Comparison of ENCODE assay signal across 27 mouse cellular contexts in genomic region chr9:99162839-99163238, GRCm38 (mm10). TPM values are rescaled to one million over a fixed set of nuclear protein-coding genes. Genes with fewer than 3 reads are reported as not detected.
DNase-seq lines count a peak whose midpoint lies in the region; ATAC-seq lines count a peak whose summit lies in the region.
"Had no signal": no experiment of that assay in that cellular context is flagged by ENCODE, and none has a peak within 500 bp of the region (broad histone marks: within the 10 kb centered on the region; RNA-seq: fewer than 3 reads in every experiment).

No protein-coding gene starts in this region.

- no peaks in the 10 kb centered on the region for H3K9me3 ChIP-seq in forebrain, embryonic 13.5 days (replicated peaks)
- no peaks in the 10 kb centered on the region for H3K9me3 ChIP-seq in forebrain, embryonic 12.5 days
- H3K9me3 ChIP-seq: embryonic facial prominence, embryonic 12.5 days; hindbrain, embryonic 12.5 days; intestine, embryonic 15.5 days; limb, embryonic 10.5 days; limb, embryonic 15.5 days; midbrain, embryonic 10.5 days; neural tube, embryonic 13.5 days had no signal

- no peak for ATAC-seq in forebrain, embryonic 13.5 days
- ATAC-seq in forebrain, embryonic 12.5 days (ENCODE audit: low FRiP score) = no peak
- ATAC-seq in megakaryocyte, adult 5-6 weeks (ENCODE audit: poor library complexity, severe bottlenecking) = peak; percentile 68
- ATAC-seq in CD4-positive, CD25-positive, alpha-beta regulatory T cell, adult 4 months = no peak
- ATAC-seq: intestine, embryonic 15.5 days had no signal

- no peak overlapping the region for H3K9ac ChIP-seq in forebrain, embryonic 13.5 days
- H3K9ac ChIP-seq in forebrain, embryonic 12.5 days = no peak overlapping the region
- H3K9ac ChIP-seq: embryonic facial prominence, embryonic 12.5 days; hindbrain, embryonic 12.5 days; intestine, embryonic 15.5 days; limb, embryonic 15.5 days; neural tube, embryonic 13.5 days had no signal

- DNase-seq in A20 (ENCODE audit: low read depth, low spot score) (peak; percentile 20), MEL-GATA-1-ER (ENCODE audit: extremely low read depth, low read depth) (peak; percentile 80)
- no peak for DNase-seq in embryo, embryonic 9.5 days (ENCODE audit: extremely low spot score)
- no peak for DNase-seq in layer of hippocampus, adult 18-20 months (ENCODE audit: low spot score in 2 of 2)
- DNase-seq: adrenal gland, postnatal 14 days; cerebellum, adult 2 months; cerebellum, postnatal 14 days; heart, postnatal 14 days; kidney, adult 2 months; kidney, postnatal 36 days; lung, postnatal 4 days; right cerebral cortex, postnatal 4 days; thymus, adult 18-20 months; thymus, postnatal 25 days had no signal

- H3K36me3 ChIP-seq in forebrain, embryonic 13.5 days (ENCODE audit: poor library complexity, severe bottlenecking) = no peaks in the 10 kb centered on the region
- H3K36me3 ChIP-seq in forebrain, embryonic 12.5 days (replicated peaks) = no peaks in the 10 kb centered on the region
- H3K36me3 ChIP-seq: embryonic facial prominence, embryonic 12.5 days; hindbrain, embryonic 12.5 days; intestine, embryonic 15.5 days; limb, embryonic 10.5 days; limb, embryonic 15.5 days; midbrain, embryonic 10.5 days; neural tube, embryonic 13.5 days had no signal

- 90% methylated on average over 2 of the region's 2 CpGs for WGBS in forebrain, embryonic 13.5 days
- 88% methylated on average over 2 of the region's 2 CpGs for WGBS in forebrain, embryonic 12.5 days

- H3K27me3 ChIP-seq in forebrain, embryonic 13.5 days = no peaks in the 10 kb centered on the region
- no peaks in the 10 kb centered on the region for H3K27me3 ChIP-seq in forebrain, embryonic 12.5 days
- H3K27me3 ChIP-seq: embryonic facial prominence, embryonic 12.5 days; intestine, embryonic 15.5 days; limb, embryonic 15.5 days; neural tube, embryonic 13.5 days had no signal

- H3K4me1 ChIP-seq in forebrain, embryonic 13.5 days = peaks cover 19% of the 10 kb centered on the region
- H3K4me1 ChIP-seq in forebrain, embryonic 12.5 days = peaks cover 17% of the 10 kb centered on the region
- H3K4me1 ChIP-seq: intestine, embryonic 15.5 days had no signal

- no peak overlapping the region for H3K4me3 ChIP-seq in forebrain, embryonic 13.5 days
- no peak overlapping the region for H3K4me3 ChIP-seq in forebrain, embryonic 12.5 days (replicated peaks)
- H3K4me3 ChIP-seq: embryonic facial prominence, embryonic 12.5 days; hindbrain, embryonic 12.5 days; intestine, embryonic 15.5 days; limb, embryonic 10.5 days; limb, embryonic 15.5 days; neural tube, embryonic 13.5 days had no signal

- no peak overlapping the region for H3K4me2 ChIP-seq in forebrain, embryonic 13.5 days
- H3K4me2 ChIP-seq in forebrain, embryonic 12.5 days = no peak overlapping the region
- H3K4me2 ChIP-seq: intestine, embryonic 15.5 days; limb, embryonic 15.5 days had no signal

- H3K27ac ChIP-seq in forebrain, embryonic 13.5 days = peak overlapping the region; percentile 70; the same call in 1 of the 2 replicates
- no peak overlapping the region for H3K27ac ChIP-seq in forebrain, embryonic 12.5 days
- H3K27ac ChIP-seq: hindbrain, postnatal 0 days; intestine, embryonic 15.5 days; limb, embryonic 10.5 days; limb, embryonic 15.5 days; neural tube, embryonic 13.5 days; stomach, postnatal 0 days had no signal

RNA-seq across cellular contexts. Expression of gene Pik3cb, which starts 22.4 kb away (rescaled TPM):
- 4.1 and 4.6 TPM in 2 replicates for polyA plus RNA-seq in forebrain, embryonic 13.5 days (2015; fragmentation: Nextera tagmentation; extraction: Ambion mirVana)
- 3.5 and 3.7 TPM in 2 replicates for polyA plus RNA-seq in forebrain, embryonic 12.5 days (2016; fragmentation: Nextera tagmentation; extraction: Ambion mirVana)
- 18.9 and 19.9 TPM in 2 replicates for total RNA-seq in megakaryocyte, adult 5-6 weeks (2015)
- 8.2 and 10.0 TPM in 2 replicates for total RNA-seq in megakaryocyte, adult 5-6 weeks (2017)
- 1 to 10 TPM in 1 of 2 experiments, under 1 TPM in 1; 0.81 to 1.3 TPM for polyA plus RNA-seq in CD4-positive, CD25-positive, alpha-beta regulatory T cell, adult 4 months (2017; shearing (Covaris generic))
- 10 to 100 TPM; 27.6 to 28.0 TPM for total RNA-seq in layer of hippocampus, adult 18-20 months (2021)

Comparison
In these comparisons a context has a peak if more than half of its experiments do, and no peak if none do; other contexts are left out.
1. DNase-seq: peak in A20 (single experiment) and MEL-GATA-1-ER (single experiment); none in embryo, embryonic 9.5 days (single experiment) and layer of hippocampus, adult 18-20 months (0 of 2).